Mouse (Mus musculus) spleen, postnatal 14 days (tissue): ENCODE results near the gene Gm20547.
"Not testable (repeated sequence)": the region's sequence is repeated elsewhere in the genome, so short reads cannot be mapped to it uniquely, and the experiment has no call there.

Experiments
- DNase-seq, 2 experiments: peaks; one replicate each; pipeline ENCODE4 v3.0.0; 2021 to 2022; ENCODE audit warnings: low spot score in 2 of 2

Gm20547 gene

DNA sequence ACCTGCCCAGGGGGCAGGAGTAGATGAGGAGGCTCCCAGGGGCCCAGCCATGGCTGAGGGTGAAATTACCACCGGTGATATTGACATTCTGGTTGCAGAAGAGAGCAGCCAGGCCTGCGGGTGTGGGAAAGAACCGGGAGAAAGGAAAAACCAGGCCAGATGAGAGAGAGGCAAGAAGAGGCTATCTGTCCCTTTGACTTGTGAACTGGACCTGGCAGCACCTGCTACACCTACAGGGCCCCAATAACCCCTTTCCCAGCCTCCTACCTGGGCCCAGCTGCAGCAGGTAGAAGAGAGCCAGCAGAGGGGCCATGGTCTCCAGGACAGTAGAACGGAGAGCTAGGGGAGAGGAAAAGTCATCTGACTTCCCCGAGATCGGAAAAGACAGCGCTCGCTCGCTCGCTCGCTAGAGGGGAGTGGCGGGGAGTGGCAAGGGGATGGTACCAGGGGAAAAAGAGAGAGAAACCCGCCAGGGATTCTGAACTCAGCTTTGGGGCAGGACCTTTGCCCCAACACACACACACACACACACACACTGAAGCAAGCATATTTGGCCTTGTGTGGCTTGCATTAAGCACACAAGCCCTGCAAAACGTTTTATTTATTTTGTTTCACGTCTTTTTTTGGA, at the start of gene Gm20547:
Gm20547 (minus strand) TSS at position 360 of the 628 bp plus-strand sequence.
- no peak for DNase-seq

DNA sequence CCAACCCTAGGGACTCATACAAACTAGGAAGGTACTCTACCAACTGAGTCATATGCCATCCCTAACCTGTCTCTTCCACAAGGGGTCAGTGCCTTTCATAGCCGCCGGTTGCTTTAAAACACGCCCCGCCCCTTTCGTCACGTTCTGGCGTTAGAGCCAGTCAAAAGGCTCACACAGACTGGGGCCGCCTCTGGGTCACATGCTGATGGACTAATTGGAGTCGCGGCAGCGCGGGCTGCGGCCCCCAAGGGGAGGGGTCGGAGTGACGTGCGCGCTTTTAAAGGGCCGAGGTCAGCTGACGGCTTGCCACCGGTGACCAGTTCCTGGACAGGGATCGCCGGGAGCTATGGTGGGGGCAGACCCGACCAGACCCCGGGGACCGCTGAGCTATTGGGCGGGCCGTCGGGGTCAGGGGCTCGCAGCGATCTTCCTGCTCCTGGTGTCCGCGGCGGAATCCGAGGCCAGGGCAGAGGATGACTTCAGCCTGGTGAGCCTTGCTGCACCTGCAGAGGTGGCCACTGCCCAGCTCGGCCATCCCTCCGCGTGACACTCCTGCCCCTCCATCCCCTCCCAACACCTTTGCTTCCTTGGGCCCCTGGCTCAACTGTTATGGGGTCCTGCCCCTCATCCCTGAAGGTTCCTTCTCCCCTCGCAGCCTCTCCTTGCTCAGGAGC, 49.4 kb upstream of the Gm20547 start, which contains the start of gene Neu1:
Neu1 (plus strand) TSS at position 193 of the 674 bp plus-strand sequence.
- DNase-seq: peak; percentile 84 to 92

DNA sequence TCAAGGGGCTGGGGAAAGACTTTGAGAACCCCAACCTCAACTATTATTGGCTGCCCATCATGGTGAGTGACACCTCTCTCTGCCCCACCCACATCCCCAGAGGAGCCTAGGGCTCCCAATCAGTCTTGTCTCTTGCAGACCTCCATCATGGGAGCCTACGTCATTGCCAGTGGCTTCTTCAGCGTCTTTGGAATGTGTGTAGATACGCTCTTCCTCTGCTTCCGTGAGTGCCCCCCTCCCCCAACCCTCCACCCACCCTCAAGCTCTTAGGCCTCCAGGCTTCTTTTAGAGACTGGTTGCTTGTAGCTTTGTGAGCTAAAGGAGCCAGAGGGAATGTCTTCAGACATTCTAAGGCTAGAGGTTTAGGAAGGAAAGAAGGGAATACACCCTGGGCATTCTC, 47.0 kb upstream of the Gm20547 start:
- DNase-seq: no peak

DNA sequence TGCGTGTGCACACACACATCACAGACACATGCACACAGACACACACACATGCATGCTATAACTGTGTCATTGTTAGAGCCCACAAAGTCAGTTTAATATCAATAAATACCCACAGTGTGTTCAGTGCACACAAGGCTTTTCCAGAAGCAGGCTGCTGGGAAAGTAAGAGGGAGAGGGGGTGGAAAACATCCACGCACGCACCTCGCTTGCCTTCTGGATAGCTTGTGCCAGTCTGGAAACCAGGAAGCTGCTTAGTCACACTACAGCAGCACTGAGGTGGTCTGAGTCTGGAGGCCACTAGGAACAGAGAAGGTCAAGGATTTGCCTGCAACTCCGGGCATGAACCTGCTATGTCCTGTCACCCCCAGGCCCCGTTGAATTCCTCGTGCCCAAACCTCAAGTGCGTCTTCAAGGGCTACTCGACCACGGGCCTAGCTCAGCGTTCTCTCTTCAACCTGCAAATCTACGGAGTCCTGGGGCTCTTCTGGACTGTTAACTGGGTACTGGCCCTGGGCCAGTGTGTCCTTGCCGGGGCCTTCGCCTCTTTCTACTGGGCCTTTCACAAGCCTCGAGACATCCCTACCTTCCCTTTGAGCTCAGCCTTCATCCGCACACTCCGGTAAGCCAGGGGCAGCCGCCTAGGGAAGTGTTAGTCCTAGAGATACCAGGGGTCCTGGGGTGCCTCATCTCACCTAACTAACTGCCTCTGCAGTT, 45.6 kb upstream of the Gm20547 start:
- DNase-seq: no peak

DNA sequence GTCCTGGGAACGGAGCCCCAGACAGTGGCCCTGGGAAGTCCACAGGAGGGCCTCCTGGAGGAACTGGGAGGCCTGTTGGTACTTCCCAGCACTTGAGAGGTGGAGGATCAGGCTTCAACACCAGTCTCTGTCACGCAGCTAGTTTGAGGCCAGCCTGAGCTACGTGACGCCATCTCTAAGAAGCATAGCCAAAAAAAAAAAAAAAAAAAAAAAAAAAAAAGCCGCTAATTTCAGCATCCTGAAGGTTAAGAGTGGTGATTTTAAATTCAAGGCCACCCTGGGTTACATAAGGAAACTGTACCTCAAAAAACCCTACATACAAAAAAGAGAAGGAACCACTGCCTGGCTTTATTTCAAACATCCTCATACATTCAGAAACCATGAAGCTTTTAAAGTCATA, 42.4 kb upstream of the Gm20547 start:
- no peak for DNase-seq

DNA sequence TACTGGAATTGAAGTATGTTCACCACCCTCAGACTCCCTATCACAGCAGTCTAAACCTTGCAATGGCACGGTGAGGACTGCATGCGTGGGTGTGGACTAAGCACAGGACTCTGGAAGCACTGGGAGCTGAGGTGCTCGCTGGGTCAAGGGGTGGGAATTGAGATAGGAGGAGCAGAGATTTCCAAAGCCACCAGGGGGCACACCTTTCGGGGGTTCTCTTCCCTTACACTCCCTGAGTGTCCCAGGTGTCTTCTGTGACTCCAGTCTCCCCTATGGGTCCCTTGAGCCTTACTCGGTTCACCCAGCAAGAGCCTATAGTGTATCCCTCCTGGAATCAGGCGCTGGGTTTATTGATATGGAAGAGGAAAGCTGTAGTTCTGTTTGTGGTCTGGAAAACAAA, 41.1 kb upstream of the Gm20547 start:
- DNase-seq: no peak

DNA sequence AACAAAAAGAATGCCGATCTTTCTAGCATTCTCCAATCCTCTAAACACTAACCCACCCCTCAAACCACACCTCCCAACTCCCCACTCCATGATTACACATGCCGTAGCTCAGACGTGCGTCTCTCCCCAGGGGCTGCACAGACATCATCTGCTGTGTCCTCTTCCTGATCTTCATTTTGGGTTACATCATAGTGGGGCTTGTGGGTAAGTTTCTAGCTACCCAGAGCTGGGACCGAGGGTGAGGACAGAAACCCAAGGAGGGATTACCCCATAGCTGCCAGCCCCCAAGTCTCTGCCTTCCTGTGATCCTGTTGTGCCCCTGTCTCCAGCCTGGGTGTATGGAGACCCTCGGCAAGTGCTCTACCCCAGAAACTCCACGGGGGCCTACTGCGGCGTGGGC, 35.3 kb upstream of the Gm20547 start:
- DNase-seq: no peak

DNA sequence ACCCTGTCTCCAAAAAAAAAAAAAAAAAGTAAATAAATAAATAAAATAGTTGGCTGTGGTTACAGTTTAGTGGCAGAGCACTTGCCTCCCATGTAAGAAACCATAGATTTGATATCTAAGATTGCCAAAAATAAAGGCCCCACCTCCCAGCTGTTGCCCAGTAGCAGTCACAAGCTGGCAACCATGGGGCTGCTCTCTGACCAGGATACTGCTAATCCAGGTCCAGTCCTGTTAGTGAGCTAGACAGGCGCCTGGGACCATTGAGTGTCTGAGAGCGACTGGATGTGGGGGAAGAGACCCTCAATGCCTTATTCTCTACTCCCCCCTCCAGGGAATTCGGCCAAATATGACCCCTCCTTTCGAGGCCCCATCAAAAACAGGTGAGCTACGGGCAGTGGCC, 34.5 kb upstream of the Gm20547 start:
- DNase-seq: no peak

DNA sequence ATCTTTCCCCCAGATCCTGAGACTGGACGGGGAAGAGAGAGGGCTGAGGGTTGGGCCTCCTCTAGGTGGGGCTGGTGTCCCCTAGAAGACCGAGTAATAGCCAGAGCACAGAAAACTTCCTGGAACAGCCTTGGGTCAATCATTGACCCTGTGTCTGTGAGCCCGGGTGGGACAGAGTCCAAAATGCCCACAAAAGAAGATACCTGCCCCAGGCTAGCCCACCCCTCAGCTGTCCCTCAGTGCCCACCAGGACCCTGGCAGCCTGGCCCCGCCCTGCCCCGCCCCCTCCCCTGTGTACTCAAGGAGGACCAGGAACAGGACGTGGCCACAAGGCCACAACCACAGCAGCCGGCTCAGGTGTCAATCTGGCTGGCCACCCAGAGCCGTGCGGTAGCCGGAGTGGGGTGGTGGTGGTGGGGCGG, 33.6 kb upstream of the Gm20547 start:
- no peak for DNase-seq

DNA sequence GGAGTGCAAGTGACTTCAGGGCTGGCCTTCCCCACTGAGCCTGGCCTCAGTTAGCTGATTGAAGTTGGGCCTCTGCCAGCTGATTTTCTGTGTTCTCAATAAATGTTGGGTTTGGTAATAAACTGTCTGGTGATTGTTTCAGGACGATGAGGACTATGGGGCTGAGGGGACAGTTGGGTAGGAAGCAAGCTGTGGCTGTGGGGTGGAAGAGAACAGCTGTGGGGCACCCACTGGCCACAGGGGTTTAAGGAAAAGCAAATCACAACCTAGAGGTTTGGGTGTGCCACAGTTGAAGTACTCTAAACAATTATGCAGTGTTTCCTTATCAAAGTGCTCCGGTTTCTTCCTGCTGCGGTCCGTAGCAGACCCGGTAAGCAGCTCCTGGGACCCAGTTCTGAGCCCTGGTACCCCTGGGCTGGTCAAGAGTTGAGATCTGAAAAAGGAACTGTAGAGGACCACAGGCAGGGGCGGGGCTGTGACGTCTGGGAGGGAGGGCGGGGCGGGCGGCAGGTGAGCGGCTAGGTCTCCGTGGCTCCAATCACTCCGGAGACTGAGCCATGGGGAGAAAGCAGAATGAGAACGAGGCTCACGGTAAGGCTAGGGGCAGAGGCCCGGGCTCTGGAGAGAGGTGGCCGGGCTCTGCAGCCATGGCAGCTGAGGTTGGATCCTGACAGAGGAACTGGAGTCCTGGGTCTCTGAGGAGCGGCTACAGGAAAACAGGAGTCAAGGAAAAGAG, 32.3 kb upstream of the Gm20547 start, which contains the start of gene Slc44a4:
Slc44a4 (plus strand) TSS at position 537 of the 736 bp plus-strand sequence.
- DNase-seq: no peak

DNA sequence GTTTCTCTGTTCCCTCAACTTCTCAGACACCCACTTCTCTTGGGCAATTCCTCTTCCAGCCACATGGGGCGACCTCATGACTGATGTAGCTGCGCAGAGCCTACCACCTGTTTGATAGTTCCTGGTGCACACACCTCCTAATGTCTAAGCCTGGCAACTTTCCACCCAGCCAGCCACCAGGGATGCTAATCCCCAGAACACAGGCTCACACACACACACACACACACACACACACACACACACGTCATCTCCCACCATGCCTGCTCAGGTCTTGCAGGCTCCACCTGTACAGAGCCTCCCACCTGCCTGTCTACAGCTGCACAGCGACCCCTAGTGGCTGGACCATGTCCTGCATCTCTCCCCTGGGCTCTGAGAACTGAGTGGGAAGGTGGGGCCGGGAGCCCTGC, 30.1 kb upstream of the Gm20547 start:
- peak; percentile 73 to 86 for DNase-seq

DNA sequence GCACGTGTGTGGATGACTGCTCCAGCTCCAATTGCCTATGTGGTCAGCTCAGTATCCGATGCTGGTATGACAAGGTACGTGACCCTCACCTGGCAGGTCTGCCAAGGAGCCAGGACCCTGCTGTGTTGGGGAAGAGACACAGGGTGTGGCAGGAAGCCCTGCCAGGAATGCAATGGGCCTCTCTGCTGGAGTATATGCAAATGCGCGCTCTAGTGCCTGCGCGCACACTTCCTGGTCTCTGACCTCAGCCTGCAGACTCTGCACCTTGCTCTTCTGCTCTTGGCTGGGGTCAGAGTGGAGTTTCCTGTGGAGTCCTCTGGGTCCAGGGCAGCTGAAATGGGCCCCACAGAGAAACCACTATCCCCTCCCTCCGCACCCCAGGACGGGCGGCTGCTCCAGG, 29.1 kb upstream of the Gm20547 start:
- DNase-seq: no peak

DNA sequence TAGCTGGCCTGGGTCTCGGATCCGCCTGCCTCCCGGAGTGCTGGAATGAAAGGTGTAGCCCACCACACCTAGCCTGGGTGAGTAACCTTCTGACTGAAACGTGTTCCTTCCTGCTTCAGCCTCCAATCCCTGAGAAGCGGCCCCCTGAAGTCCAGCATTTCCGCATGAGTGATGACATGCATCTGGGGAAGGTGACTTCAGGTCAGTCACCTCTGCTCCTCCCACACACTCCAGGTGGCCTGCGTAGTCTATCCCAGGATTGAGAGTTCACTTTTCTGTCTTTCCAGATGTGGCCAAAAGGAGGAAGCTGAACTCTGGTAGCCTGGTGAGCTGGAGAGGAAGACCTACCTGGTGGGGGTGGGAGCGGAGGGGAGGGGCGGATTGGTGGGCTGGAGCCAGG, 21.1 kb upstream of the Gm20547 start:
- no peak for DNase-seq

DNA sequence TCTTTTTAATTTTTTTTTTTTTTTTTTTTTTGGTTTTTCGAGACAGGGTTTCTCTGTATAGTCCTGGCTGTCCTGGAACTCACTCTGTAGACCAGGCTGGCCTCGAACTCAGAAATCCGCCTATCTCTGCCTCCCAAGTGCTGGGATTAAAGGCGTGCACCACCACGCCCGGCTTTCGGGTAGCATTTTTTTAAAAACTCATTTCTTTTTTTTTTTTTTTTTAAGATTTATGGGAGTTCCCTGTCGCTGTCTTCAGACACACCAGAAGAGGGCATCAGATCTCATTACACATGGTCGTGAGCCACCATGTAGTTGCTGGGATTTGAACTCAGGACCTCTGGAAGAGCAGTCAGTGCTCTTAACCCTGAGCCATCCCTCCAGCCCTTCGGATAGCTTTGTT, 20.1 kb upstream of the Gm20547 start:
- DNase-seq: not testable (repeated sequence)

DNA sequence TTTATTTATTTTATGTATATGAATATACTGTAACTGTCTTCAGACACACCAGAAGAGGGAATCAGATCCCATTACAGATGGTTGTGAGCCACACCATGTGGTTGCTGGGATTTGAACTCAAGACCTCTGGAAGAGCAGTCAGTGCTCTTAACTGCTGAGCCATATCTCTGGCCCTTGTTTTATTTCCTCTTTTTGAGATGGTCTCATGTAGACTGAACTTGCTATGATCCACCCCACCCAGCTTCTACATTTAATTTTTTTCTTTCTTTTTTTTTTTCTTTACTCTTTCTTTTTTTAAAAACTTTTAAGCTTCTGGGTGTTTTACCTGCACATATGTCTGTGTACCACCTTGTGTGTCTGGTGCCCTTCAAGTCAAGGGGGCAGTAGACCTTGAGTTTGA, 19.0 kb upstream of the Gm20547 start:
- DNase-seq: not testable (repeated sequence)

DNA sequence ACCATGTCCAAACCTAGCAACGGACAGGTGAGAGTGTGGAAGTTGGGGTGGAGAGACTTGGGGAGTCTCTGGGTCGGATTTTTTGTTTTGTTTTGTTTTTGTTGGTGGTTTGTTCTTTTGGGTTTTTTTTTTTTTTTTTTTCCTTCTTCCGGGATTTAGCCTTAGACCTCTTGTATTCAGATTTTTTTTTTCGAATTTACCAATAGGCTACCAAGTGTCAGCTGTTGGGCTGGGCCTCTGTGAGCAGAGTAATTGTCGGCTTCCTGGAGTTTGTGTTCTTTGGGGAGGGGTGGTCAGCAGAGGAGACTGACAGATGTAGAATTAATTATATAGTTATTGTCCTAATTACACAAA, 18.0 kb upstream of the Gm20547 start:
- DNase-seq: no peak

DNA sequence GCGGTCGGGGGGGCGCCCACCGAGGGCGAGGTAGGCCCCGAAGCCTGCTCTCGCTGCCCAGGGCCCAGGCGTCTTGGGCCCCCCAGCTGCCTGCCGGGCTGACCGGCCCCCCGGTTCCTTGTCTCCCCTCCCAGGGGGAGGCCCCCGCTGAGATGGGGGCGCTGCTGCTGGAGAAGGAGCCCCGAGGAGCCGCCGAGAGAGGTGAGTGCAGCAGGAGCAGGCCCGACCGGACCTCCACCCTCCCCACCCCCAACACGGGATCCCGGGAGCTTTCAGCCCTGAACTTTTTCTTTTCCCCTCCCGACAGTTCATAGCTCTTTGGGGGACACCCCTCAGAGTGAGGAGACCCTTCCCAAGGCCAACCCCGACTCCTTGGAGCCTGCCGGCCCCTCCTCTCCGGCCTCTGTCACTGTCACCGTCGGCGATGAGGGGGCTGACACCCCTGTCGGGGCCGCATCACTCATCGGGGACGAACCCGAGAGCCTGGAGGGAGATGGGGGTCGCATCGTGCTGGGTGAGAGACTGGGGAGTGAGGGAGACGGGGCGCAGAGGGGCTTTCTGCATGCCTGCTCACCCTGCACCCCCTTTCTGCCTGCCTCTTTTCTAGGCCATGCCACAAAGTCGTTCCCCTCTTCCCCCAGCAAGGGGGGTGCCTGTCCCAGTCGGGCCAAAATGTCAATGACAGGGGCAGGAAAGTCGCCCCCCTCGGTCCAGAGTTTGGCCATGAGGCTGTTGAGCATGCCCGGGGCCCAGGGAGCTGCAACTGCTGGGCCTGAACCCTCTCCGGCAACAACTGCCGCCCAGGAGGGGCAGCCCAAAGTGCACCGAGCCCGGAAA, 17.4 kb upstream of the Gm20547 start:
- no peak for DNase-seq

DNA sequence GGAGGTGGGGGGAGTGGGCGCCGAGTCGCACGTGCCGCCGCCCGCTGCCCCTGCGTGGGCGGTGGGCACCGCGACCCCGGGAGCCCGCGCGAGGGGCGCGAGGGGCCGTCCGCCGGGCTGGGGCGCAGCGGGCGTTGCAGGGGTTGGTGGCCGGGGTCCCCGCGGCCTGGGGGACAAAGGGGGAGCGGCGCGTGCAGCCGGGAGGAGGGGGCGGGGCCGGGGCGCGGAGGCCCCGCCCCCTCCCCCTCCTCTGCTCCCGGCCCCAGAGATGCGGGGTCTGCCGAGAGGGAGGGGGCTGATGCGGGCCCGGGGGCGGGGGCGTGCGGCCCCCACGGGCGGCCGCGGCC, 16.8 kb upstream of the Gm20547 start:
- no peak for DNase-seq

DNA sequence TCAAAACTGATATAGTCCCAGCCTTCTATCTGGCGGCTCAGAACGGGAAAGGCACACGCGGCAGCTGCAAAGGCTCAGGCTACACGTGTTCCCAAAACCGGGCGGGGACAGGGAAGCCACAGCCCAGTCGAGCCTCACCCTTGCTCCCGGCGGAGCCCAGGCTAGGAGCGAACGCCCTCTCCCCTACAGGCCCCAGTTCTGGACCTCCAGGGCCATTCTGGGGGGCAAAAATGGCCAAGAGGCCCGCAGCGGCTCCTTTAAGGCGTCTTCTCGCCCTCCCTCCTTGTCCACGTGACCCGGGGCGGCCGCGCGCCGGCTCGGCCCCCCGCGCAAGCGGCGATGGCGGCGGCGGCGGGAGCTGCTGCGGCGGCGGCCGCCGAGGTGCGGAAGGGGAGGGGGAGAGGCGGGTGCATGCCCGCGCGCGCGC, 16.3 kb upstream of the Gm20547 start, which contains the start of the genes C2 and Ehmt2:
C2 (minus strand) TSS at position 106 of the 427 bp plus-strand sequence.
Ehmt2 (plus strand) TSS at position 310 of the 427 bp plus-strand sequence.
- DNase-seq: peak; percentile 45 to 60

DNA sequence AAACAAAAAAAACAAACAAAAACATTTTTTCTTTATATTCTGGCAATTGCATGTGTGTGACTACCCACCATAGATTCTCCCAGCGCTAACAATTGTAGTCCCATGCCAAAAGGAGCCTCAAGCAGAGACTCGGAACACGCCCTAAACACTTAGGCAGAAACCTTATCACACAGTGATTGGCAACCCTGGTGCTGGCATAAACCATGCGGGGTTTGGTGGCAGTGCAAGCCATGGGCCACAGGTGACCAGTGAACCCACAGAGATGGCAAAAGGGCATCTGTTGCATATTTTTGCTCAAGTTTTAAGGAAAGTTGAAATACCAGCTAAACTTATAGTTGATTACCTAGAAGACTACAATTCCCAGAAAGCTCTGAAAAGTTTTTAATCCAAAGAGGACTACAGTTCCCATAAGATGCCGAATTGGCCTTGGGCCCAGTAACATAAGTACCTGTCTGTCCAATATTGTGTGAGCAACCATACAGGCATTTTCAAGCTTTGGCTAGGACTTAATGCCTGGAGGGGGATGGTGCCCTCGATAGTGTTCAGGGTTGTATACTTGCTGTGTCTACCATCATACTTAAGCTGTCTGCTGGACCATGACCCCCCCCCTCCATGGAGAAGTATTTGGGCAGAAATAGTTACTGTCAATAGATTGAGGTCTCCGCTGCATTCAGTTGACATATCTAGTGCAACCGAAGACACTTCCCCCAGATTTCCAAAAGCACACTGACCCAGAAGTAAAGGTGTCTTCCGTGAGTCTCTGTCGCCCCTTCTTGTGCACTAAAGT, 15.7 kb upstream of the Gm20547 start:
- no peak for DNase-seq
